Mouse (Mus musculus) Muller cell, postnatal 12 days (primary cell): Measurements from ENCODE around the gene Uqcc2.
A peak's percentile ranks its signal among the peaks of the same experiment; 100 is the strongest.

Experiments used
- DNase-seq: peaks from one replicate; pipeline ENCODE4 v3.0.0-alpha.2; 2015; ENCODE audit errors: inconsistent ontology term

Uqcc2 gene

GRCm38 (mm10) chr17:27077133-27077532, 56.6 kb downstream of the Uqcc2 start:
- DNase-seq: no peak

- peak; percentile 16 for DNase-seq
Measured at GRCm38 (mm10) chr17:27074849-27075745, 58.6 kb downstream of the Uqcc2 start.

GRCm38 (mm10) chr17:27074236-27074635, 59.5 kb downstream of the Uqcc2 start:
- DNase-seq: no peak

- no peak for DNase-seq
Measured at GRCm38 (mm10) chr17:27073778-27074177, 59.9 kb downstream of the Uqcc2 start.

- no peak for DNase-seq
Measured at GRCm38 (mm10) chr17:27073126-27073525, 60.6 kb downstream of the Uqcc2 start.
